Mouse (Mus musculus) testis, adult 2 months (tissue): ENCODE data around the gene Nup214.

Experiments
- CTCF ChIP-seq: fragments of 200-500 bp; IDR thresholded peaks from 2 replicates; pipeline ENCODE4 v1.5.1; 2012; ENCODE audit warnings: low read depth, mild to moderate bottlenecking, inconsistent platforms, low read length, moderate library complexity; ENCODE audit not compliant: control insufficient read depth, insufficient read depth, insufficient replicate concordance
- POLR2A ChIP-seq: fragments of 200-500 bp; IDR thresholded peaks from 2 replicates; pipeline ENCODE4 v1.6.1; 2012; ENCODE audit warnings: low read depth, mild to moderate bottlenecking, inconsistent platforms, low read length, moderate library complexity; ENCODE audit not compliant: control insufficient read depth

GRCm38 (mm10) chr2:32068811-32069607, 94.8 kb downstream of the Nup214 start:
- no peak for TF ChIP-seq POLR2A
- no peak for TF ChIP-seq CTCF
